19 mouse cellular contexts compared by ENCODE assay signal in genomic region chr14:118995226-118995925, GRCm38 (mm10).
"Had no signal": no experiment of that assay in that cellular context is flagged by ENCODE, and none has a peak within 500 bp of the region (broad histone marks: within the 10 kb centered on the region; RNA-seq: fewer than 3 reads in every experiment).

No protein-coding gene starts in this region.

- H3K4me3 ChIP-seq: intestine, embryonic 15.5 days; left cerebral cortex, adult 2 months; liver, embryonic 15.5 days; lung, embryonic 15.5 days; midbrain, embryonic 10.5 days; midbrain, embryonic 15.5 days had no signal

- H3K4me1 ChIP-seq: intestine, embryonic 15.5 days; liver, embryonic 15.5 days; lung, embryonic 15.5 days; midbrain, embryonic 10.5 days; midbrain, embryonic 15.5 days had no signal

- DNase-seq: kidney, adult 2 months; kidney, postnatal 36 days; layer of hippocampus, postnatal 36 days; right cerebral cortex, adult 18-20 months; right cerebral cortex, postnatal 14 days; right cerebral cortex, postnatal 4 days; thymus, adult 2 months; thymus, postnatal 14 days had no signal

- H3K9me3 ChIP-seq: intestine, embryonic 15.5 days; liver, embryonic 15.5 days; lung, embryonic 15.5 days; midbrain, embryonic 10.5 days; midbrain, embryonic 15.5 days had no signal

- H3K27me3 ChIP-seq: intestine, embryonic 15.5 days; liver, embryonic 15.5 days; lung, embryonic 15.5 days; midbrain, embryonic 15.5 days had no signal

- H3K9ac ChIP-seq: intestine, embryonic 15.5 days; liver, embryonic 15.5 days; lung, embryonic 15.5 days; midbrain, embryonic 15.5 days had no signal

- ATAC-seq: hindbrain, embryonic 16.5 days; intestine, embryonic 15.5 days; midbrain, embryonic 15.5 days had no signal

- H3K27ac ChIP-seq: intestine, embryonic 15.5 days; kidney, postnatal 0 days; left cerebral cortex, adult 2 months; liver, embryonic 15.5 days; lung, embryonic 15.5 days; macrophage; midbrain, embryonic 10.5 days; midbrain, embryonic 15.5 days; stomach, postnatal 0 days had no signal

- H3K36me3 ChIP-seq: liver, embryonic 15.5 days had no signal

- H3K4me2 ChIP-seq: intestine, embryonic 15.5 days; liver, embryonic 11.5 days; liver, embryonic 15.5 days; lung, embryonic 15.5 days; midbrain, embryonic 15.5 days had no signal
